Mouse (Mus musculus) retina, postnatal 7 days (tissue): ENCODE data around the gene Ubr7.

ENCODE experiments used
- DNase-seq: peaks from one replicate; pipeline ENCODE4 v3.0.0-alpha.2; 2012; ENCODE audit warnings: low read depth, low spot score

The Ubr7 gene

DNA sequence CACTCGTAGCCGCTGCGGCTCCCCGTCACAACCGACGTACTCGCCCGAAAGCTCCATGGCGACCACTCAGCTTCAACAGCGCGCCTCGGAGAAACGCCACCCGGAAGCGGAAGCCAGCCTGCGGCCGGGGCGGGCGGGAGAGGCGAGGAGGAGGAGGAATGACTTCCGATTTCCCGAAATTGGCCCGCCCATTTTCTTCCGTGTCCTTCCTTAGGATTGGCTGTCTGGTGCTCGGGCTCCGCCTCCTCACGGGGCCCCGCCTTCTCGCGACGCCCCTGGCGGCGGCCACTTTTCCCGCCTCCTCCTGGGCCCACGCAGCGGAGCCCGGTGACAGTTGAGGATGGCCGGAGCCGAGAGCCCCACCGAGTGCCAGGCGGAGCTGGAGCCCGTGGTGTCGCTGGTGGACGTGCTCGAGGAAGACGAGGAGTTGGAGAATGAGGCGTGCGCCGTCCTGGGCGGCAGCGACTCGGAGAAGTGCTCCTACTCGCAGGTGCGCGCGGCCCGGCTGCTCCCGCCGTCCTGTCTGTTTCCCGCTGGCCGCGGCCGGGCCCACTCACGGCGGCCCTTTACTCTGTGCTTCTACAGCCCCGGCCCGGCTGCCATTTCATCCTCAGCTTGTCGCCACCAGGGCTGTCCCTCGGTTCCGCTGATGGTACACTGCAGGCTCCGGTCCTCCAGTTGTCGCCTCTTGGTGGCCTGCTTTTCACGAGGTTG lies at the start of gene Ubr7, which contains the start of the genes Gm28051 and Gon7:
Gene Ubr7 (plus strand): TSS at position 279 of the 714 bp plus-strand sequence.
Gene Gm28051 (minus strand): TSS at position 77 of the 714 bp plus-strand sequence.
Gene Gon7 (minus strand): TSS at position 115 of the 714 bp plus-strand sequence.
- peak; percentile 96 for DNase-seq

DNA sequence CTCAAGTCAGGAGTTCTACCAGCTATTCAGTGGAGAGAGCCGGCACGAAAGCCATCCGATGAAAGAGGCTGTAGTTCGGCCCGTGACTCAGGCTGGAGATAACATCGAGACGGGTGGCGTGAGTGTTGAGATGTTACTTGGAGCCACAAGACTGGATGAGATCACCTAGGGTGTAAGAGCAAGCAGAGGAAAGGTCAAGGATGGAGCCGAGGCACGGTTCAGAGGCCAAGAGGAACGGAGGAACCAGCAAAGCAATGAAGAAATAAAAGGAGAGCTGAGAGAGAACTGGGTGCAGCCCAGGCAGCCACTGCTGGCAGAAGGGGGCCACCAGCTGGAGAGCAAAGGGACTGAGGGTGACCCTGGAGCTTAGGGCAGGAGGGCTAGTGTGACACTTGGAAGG lies 49.5 kb upstream of the Ubr7 start:
- no peak for DNase-seq

DNA sequence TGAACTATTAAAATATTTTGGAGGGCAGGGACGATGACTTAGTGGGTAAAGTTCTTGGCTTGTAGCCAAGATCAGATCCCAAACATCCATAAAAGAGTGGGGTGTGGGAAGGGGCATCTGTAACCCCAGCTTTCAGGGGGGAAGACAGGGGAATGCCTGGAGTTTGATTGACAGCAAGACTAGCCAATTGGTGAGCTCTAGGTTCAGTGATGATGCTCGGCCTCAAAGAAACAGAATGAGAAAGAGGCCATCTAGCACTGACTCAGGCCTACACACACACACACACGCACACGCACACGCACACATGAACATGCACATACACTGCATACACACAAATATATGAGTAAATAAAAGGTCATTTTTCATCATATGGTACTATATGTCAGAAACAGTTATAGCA lies 47.9 kb upstream of the Ubr7 start:
- no peak for DNase-seq

DNA sequence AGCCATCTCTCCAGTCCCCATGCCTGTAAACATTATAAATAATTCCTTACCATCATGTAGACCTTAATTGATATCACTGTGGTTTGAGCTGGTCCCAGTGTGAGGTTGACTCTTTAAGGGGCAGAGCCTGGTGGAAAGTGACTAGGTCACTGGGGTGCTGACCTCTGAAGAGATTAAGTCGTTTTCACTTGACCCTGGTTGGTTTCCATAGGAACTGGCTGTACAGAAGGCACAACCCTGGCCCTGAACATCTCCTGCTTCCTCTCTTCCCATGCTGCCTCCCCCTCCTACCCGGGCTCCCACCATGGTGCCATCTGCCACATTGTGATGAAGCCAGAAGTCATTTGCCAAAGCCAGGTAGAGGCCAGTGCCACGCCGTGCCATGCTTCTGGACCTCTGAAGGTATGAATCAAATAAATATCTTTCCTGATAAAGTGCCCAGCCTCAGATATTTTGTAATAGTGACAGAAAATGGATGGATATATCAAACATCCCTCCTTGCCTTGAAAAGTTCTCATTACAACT lies 46.9 kb upstream of the Ubr7 start:
- DNase-seq, result no peak

DNA sequence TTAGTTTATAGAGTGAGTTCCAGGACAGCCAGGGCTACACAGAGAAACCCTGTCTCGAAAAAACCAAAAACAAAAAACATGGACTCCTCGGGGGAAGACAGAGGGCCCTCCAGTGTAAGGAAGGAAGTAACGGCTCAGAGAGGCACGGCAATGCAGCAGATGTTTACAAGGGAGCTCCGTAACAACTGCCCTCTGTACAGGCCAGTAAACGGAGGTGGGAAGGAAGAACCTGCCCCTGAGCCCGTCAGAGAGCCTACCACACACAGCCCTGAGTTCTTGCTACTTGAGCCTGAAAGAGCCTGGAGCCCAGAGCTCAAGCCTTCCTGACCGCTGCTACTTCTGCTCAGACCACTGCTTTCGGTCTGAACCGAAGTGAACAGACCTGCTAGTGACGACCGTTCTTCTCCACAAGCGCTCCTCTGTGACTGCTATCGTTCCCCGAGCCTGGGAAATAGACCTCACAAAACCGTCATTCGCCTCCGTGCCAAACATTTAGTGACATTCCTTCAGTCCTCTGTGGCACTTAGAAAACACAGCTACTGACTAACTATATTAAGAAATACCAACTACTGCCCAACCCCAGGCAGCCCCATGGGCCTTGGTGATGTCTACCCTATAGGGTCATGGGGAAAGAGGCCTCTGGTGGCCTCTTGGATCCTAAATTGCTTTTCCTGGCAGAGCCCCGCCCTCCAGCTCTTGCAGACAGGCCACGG lies 44.5 kb upstream of the Ubr7 start:
- DNase-seq, result no peak

DNA sequence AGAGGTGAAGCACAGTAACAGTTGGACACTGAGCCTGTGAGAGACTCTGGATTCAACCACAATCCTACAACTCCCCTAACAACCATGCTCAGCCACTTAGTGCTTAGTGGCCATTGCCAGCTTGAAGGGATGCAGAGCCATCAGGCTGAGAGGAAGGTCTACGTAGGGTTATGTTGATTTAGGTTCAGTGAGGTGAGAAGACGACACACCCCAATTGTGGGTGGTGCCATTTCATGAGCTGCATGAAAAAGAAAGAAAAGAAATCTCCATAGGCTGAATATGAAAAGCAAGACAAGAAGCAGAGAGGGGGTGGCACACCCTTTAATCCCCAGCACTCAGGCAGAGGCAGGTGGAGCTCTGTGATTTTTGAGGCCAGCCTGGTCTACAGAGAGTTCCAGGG lies 43.7 kb upstream of the Ubr7 start:
- DNase-seq, result no peak

DNA sequence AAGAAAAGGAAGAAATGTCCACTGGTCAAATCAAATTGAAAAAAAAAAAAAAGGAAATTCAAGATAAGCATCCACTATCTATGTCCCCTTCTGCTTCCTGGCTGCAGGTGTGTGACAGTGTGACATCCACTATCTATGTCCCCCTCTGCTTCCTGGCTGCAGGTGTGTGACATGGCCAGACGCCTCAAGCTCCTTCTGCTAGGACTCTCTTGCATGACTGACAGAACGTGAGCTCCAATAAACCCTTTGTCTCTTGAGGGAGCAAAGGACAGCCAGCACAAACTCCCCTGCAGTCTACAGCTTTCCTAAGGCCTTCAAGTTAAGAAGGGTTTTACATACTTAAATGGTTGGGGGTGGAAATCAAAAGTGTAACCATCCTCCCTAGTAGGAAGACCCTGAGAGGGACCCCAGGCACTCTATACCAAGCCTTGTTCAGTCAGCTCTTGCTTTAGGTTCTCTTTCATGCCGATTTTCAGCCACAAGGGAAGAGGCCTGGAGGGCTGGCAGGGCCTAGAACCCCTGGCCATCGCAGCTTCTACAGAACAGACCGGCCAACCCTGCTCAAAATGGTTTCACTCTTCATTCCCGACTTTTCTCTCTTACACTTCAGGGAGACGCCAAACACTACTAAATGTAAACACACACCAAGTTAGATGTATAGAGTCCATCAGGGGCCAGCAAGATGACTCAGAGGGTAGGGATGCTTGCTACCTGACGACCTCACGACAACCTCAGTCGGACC lies 42.9 kb upstream of the Ubr7 start:
- no peak for DNase-seq

DNA sequence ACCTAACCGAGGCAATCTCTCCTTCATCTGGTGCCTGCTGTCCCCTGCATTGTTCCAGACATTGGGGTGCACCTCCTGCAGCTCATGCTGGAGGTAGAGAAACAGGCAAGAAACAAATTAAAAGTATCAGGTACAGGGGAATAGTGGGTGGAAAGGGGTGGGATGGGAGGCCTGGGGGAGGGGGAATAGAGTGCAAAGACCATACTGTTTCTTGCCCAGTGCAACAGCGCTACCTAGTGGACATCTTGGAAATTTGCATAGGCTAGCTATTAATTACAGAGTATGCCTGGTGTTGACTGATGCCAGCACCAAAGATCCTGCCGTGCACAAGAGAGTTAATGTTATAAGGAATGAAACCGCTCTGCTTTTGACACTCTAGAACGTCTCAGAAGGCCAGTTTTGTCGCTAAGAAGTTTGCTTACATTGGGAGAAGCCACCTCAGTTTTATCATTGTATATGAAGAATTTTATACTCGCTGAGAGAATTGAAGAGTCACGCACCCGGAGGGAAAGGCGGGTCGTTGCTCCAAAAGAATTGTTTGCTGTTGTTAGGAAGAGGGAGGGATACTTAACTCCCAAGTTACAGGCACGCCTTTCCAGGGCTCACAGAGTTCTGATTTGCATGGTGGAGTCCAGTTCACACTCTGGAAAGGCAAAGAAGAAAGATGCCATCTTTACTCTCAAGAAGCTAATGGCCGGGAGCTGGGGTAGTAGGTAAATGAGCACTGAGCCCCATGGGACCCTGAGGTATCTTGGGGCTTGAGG lies 38.0 kb upstream of the Ubr7 start:
- peak; percentile 79 for DNase-seq

DNA sequence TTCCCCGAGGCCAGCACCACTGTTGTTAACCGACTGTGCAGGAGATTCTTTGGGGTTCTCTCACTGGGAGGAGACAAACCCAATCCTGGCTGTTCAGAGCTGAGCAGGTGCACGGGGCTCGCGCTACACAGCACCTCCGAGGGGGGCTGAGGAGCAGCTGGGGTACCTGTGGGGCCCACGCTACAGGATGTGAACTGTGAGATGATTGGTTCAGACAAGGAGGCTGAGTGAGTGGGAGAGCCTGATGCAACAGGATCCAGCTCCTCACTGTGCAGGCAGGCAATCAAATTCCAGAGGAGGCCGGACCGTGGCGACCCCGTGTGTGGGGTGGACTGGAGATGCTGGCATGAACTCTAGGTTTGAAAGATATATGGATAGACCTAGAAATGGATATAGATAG lies 35.3 kb upstream of the Ubr7 start:
- no peak for DNase-seq

DNA sequence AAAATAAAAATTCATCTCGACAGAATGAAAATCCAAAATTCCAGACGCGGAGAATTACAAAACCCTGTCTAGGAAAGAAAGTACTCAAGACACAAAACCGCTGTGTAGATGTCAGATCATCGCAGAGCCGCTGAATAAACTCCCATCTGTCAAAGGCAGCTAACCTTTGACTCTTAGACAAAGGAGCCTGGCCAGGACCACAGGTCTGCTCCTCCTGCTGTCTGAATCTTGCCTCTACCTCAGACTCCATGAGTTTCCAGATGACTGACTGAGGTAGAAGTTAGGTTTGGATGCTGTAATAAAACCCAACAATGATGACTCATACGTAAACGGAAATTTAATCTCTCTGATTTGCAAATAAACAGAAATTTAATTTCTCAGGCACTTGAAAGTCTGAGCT lies 34.8 kb upstream of the Ubr7 start:
- DNase-seq, result no peak

DNA sequence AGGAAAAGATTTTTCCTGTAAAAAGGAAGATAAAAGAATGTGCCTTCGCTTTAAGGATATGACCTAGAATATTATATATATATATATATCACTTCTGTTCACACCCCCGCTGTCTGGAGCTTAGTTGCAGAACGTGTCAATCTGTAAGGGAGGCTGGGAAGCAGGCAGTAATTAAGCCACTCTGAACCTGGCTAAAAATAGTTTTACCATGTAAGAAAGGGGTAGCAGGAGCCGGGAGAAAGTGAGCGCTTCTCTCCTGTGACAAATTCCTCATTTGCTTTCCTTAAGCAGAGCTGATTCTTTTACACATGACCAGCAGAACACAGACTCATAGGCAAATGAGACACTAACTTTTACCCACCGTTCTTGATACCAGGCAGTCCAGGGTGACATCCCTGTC lies 33.9 kb upstream of the Ubr7 start:
- DNase-seq, result no peak

DNA sequence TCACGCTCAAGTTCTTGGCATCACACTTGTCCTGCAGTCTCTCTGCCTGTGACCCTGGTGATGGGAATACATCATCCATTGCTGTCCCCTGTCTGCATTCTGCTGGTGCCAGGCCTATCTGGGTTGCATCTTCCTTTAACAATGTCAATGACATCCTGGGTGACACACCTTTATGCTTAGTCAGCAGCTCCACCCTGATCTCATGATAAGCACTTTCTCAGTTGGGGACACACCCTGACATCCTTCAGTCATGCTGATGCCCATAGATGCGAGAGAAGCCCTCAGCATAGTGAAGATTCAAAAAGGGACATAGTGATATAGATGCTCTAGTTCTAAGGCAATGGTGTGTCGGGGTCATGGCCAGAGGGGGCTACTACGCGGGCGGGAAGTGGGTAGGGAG lies 32.6 kb upstream of the Ubr7 start:
- no peak for DNase-seq

DNA sequence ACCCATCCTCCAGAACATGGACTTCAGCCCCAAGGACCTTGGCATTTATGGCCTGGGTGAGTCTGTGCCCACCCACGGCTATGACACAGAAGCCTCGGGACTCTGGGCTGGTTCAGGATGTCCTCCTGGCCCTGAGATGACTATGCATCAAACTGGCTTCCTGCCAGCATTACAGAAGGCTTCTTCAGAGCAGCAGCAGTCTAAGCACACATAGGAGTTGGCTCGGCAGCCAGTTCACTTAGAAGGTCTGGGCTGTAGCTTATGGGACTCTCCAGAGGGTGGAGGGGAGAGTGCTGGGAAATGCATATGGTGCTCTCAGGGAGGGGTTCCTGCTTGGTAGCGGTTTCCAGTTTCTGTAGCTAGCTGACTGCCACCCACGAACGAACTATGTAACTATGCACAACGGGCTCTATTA lies 32.0 kb upstream of the Ubr7 start:
- no peak for DNase-seq

DNA sequence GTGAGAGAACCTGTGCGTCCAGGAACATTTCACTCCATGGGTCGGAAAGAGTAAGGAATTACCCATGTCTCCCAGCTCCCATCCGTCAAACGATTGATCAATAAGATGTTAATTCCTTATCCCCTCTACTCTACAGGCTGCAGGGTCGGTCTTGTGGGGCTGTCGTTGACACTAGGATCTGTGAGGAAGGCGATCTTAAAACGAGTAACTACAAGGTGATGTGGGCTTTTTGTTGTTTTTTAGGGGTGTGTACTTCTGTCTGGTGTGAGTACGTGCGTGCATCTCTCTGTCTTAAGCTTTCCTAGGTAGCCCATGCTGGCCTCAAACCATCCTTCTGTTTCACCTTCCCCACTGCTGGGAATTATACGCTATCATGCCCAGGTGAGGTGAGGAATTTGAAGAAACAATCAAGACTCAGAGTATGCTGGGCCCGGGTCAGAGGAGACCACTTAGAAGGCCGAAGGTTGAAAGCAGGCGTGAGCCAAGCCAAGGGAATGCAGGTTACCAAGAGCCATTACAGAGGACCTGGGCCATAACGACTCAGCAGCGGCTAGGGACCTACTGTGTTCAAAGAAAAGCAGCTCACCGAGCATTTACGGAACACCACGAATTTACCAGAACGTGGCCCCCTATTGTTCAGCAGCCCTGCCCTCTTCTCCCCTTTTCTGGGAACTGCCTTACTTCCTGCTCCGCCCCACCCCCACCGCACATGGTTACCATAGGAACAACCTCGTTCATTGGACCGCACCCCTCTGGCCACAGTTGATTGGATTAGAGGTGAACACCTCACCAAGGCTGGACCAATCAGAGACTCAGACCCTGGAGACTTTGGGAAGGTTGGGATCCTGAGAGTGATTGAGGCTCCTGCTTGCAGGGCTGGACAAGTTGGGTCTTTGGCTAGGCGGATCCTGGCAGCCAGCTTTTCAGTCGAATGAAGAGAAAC lies 27.6 kb upstream of the Ubr7 start:
- DNase-seq, result peak; percentile 53

DNA sequence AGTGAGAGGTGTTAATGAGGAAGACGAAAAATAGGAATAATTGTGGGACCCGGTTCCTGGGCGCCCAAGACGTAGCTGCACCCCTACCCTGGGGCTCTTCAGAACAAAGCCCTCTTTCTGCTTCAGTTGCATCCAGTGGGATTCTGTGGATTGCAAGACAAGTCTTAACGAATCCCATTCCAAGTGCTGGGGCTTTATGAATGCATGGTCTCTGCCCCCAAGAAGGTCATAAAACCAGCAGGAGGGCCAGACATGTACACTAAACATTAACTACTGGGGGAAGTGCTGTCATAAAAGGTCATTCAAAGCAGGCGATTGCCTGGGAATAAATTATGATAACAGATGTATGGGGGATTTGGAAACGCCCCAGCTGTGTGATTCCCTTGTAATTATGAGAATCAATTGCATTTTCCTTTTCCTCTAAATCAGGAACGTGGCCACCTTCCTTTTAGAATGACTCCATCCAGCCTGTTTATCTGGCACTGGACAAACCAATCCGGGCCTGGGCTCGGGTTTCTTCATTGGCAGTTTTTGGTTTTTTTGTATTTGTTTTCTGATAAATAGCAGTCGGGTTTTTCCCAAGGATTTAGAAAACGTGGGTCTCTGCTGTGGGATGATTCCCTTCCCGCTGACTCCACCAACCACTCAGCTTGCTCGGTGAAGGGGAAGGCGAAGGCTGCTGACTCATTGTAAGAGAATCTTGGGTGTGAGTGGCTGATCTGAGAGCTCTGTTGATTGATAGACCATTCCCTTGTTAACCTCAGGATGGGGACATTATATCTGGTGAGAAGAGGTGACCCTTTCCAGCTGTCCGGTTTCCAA lies 26.8 kb upstream of the Ubr7 start:
- no peak for DNase-seq

DNA sequence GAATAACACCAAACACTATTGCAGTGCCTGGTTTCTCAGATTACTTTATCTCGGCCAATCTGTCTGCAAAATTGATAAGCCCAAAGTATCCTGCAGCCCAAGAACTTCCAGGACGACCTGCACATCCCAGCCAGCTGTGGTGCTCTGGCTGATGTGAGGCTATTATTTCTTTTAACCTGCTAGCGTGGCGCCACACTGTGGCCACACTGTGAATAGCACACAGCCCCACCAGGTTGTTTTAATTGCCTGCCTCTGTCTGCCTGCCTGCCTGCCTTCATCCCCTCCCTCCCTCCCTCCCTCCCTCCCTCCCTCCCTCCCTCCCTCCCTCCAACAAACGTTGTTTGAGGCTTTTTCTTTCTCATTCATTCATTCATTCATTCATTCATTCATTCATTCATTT lies 24.4 kb upstream of the Ubr7 start:
- DNase-seq, result no peak

DNA sequence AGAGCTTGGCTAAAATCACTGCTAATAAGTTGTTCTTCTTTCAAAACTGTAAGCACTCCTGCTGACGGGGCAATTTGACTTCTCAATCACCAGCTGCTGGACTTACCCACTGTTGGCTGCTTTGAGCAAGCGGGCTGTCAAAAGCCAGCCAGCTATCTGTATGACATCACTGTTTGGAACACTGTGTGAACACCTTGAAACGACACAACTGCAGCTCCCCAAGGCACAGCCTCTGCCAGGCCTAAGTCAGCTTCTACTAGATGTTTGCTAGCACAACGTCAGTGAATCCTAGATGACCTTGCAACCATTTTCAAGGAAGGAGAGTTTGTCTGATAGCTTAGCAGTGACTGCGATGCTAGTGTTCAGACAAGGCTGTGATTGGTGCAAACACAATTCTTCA lies 18.7 kb upstream of the Ubr7 start:
- DNase-seq, result no peak

DNA sequence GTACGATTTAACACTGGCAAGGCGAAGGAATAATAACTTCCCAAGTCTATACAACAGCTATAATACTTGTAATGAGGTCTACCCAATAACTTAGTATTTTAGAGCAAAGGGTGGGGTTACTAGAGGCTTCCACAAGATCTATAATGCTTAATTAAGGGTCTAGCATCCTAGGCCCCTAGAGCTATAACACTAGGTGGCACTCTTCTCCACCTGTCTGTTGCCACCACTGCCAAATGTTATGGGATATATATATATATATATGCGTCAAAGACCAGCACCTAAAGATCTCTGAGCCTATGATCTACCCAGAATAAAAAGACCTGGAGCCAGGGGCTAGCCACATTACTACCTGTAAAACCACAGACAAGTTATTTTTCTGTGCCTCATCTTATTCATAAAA lies 17.5 kb upstream of the Ubr7 start:
- no peak for DNase-seq

DNA sequence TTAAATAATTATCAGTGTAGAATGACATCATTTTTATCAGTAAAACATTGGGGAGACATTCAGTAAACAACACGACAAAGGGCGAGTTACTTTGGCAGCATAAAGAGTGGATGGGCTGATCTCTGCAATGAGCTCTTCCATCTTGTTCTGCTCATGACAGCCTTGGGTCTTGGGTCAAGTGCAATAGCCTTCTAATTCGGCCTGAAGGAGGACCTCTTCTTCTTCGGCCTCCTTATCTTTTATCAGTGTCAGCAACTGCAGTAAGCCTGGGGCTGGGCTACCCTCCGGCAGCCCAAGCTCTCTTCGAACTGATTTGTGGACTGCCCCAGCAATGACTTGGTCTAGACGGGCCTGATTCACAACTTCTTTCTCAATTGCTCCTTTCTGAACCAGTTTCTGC lies 15.7 kb upstream of the Ubr7 start:
- no peak for DNase-seq
